Mouse (Mus musculus): ENCODE measurements around the gene Senp6. TPM values are rescaled to one million over a fixed set of nuclear protein-coding genes. Genes with fewer than 3 reads are reported as not detected.

Gene Senp6
- polyA plus RNA-seq, 1 experiment = 43.0 TPM

GRCm38 (mm10) chr9:80167089-80167488 lies 100.4 kb downstream of the Senp6 start:
- DNase-seq (ENCODE audit: extremely low spot score in 1 of 2, low spot score in 1 of 2) = no peak

GRCm38 (mm10) chr9:80169551-80169950 lies 102.8 kb downstream of the Senp6 start:
- DNase-seq (ENCODE audit: extremely low spot score in 1 of 2, low spot score in 1 of 2) = no peak

GRCm38 (mm10) chr9:80171241-80171640 lies 104.5 kb downstream of the Senp6 start:
- no peak for DNase-seq (ENCODE audit: extremely low spot score in 1 of 2, low spot score in 1 of 2)

- DNase-seq (ENCODE audit: extremely low spot score in 1 of 2, low spot score in 1 of 2) = no peak
Observed at GRCm38 (mm10) chr9:80172396-80173222, 105.9 kb downstream of the Senp6 start.

GRCm38 (mm10) chr9:80173629-80174028 lies 106.9 kb downstream of the Senp6 start:
- DNase-seq (ENCODE audit: extremely low spot score in 1 of 2, low spot score in 1 of 2) = peak in 1 of 2 experiments; percentile 28

- no peak for DNase-seq (ENCODE audit: extremely low spot score in 1 of 2, low spot score in 1 of 2)
Observed at GRCm38 (mm10) chr9:80176696-80177478, 110.2 kb downstream of the Senp6 start.

GRCm38 (mm10) chr9:80178670-80179069 lies 112.0 kb downstream of the Senp6 start:
- no peak for DNase-seq (ENCODE audit: extremely low spot score in 1 of 2, low spot score in 1 of 2)

GRCm38 (mm10) chr9:80179688-80180087 lies 113.0 kb downstream of the Senp6 start:
- DNase-seq (ENCODE audit: extremely low spot score in 1 of 2, low spot score in 1 of 2) = no peak

GRCm38 (mm10) chr9:80180771-80181170 lies 114.1 kb downstream of the Senp6 start:
- DNase-seq (ENCODE audit: extremely low spot score in 1 of 2, low spot score in 1 of 2) = no peak

GRCm38 (mm10) chr9:80181692-80182091 lies 115.0 kb downstream of the Senp6 start:
- no peak for DNase-seq (ENCODE audit: extremely low spot score in 1 of 2, low spot score in 1 of 2)

GRCm38 (mm10) chr9:80184138-80184537 lies 117.4 kb downstream of the Senp6 start:
- no peak for DNase-seq (ENCODE audit: extremely low spot score in 1 of 2, low spot score in 1 of 2)

GRCm38 (mm10) chr9:80185737-80186136 lies 119.0 kb downstream of the Senp6 start:
- no peak for DNase-seq (ENCODE audit: extremely low spot score in 1 of 2, low spot score in 1 of 2)

- no peak for DNase-seq (ENCODE audit: extremely low spot score in 1 of 2, low spot score in 1 of 2)
Observed at GRCm38 (mm10) chr9:80186693-80187092, 120.0 kb downstream of the Senp6 start.

GRCm38 (mm10) chr9:80188324-80188893 lies 121.7 kb downstream of the Senp6 start:
- no peak for DNase-seq (ENCODE audit: extremely low spot score in 1 of 2, low spot score in 1 of 2)

GRCm38 (mm10) chr9:80191240-80191639 lies 124.5 kb downstream of the Senp6 start:
- DNase-seq (ENCODE audit: extremely low spot score in 1 of 2, low spot score in 1 of 2) = no peak

- DNase-seq (ENCODE audit: extremely low spot score in 1 of 2, low spot score in 1 of 2) = no peak
Observed at GRCm38 (mm10) chr9:80192324-80192723, 125.6 kb downstream of the Senp6 start.

GRCm38 (mm10) chr9:80194446-80194845 lies 127.7 kb downstream of the Senp6 start:
- DNase-seq (ENCODE audit: extremely low spot score in 1 of 2, low spot score in 1 of 2) = no peak

Data from frontal cortex, adult 2 months (tissue).